Mouse (Mus musculus) layer of hippocampus, postnatal 36 days (tissue): ENCODE results near the gene Catspere2. TPM values are rescaled to one million over a fixed set of nuclear protein-coding genes. Genes with fewer than 3 reads are reported as not detected.

ENCODE experiments used
- DNase-seq, 2 experiments: peaks; one replicate each; pipeline ENCODE4 v3.0.0; 2022
- total RNA-seq, 2 experiments: library from RNA; stranded (reverse); gene quantifications; 2 replicates each; pipeline ENCODE4 v1.2.3; 2021

Catspere2 gene
- total RNA-seq, 2 experiments from 2014 or later, result 4.8 to 5.2 TPM

DNA sequence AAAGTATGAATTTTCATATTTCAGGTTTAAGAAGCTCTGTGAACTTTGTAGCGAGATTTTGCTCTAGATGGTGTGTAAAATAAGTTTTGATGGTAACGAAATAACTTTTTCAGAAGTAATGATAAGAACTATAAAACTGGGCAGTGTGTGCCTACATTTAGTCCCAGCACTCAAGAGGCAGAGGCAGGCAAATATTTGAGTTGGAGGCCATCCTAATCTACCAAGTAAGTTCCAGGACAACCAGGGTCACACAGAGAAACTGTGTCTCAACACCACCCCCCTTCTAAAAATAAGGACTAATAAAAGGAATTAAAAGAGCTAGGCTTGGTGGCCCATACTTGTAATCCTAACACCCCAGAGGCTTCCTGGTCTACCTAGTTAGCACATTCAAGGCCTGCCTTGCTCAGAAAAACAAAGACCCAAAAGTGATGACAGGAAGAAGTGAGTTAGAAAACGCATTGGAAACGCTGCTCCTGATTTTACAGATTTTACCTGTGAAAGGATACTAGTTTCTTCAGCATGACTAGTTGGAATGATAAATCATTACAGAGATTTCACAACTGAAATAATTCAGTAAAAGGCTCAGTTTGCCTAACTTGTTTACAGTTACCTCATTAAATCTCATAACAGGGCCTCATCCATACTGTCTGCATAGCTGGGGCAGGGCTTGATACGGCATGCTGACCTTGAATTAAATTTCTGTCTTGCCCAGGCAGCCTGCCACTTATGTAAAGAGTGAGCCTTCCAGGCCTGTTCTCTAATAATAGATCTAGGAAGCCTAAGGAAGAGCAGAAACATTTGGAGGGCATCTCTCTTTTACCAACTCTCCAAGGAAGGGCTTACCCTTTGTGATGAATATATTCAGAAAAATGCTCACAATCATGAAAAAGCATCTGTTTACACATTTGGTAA, 236.2 kb downstream of the Catspere2 start:
- DNase-seq, result no peak

Other genes starting within 250 kb of the Catspere2 start
- gene Adss, start 186.9 kb upstream of the Catspere2 start, total RNA-seq, result 10 to 100 TPM; 67.5 to 69.2 TPM
- gene Desi2, start 204.0 kb downstream of the Catspere2 start, total RNA-seq, result 10 to 100 TPM; 20.1 to 20.5 TPM